Mouse (Mus musculus): ENCODE results near the gene Gigyf2. TPM values are rescaled to one million over a fixed set of nuclear protein-coding genes. Genes with fewer than 3 reads are reported as not detected.
"Not testable (repeated sequence)": the region's sequence is repeated elsewhere in the genome, so short reads cannot be mapped to it uniquely, and the experiment has no call there.

Gene Gigyf2
- polyA plus RNA-seq, 1 experiment from 2014 or later: 38.2 TPM

DNA sequence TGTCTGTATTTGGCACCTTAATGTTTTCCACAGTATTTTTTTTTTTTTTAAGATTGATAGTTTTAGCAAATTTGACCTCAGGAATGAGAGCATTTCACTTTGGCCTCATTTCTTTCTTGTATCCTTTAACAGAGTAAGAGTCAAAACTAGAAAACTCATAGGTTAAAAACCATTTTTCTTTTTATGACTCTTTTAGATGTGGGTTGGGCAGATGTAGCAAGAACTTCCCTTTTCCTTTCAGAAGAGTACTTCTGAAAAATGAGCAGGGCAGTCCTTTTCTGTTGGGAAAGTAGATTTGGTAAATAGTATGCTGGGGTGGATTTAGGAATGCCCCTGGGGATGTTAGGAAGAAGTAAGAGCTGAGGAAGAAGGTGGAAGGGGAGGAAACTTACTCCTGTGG is 79.2 kb downstream of the Gigyf2 start:
- Histone ChIP-seq H3K4me1 (no peaks in the 10 kb centered on the region), H3K27ac (no peak overlapping the region), H3K9me3 (no peaks in the 10 kb centered on the region), H3K4me3 (no peak overlapping the region), H3K36me3 (peaks cover 65% of the 10 kb centered on the region), H3K27me3 (ENCODE audit: insufficient read depth, poor library complexity, severe bottlenecking) (no peaks in the 10 kb centered on the region)
- no peak for DNase-seq (ENCODE audit: low spot score)

DNA sequence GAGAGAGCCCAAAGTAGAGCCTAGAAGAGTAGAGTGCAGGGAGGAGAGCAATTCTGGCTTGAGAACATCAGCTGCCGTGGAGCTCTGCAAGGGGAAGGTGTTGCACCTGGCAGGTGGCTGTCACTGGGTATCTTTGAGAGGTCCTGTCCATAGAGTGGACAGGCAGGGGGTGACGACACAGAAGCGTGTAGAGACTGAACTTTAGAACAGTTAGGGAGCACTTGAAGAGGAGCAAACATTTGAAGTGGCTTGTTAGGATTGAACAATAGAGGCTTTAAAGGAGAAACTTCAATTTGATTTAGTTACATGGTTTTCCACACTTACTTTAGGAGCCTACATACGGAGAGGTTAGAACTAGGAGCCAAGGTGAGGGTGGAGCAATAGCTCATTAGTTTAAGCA is 82.6 kb downstream of the Gigyf2 start:
- no peak for DNase-seq (ENCODE audit: low spot score)
- H3K27me3 ChIP-seq (ENCODE audit: insufficient read depth, poor library complexity, severe bottlenecking): no peaks in the 10 kb centered on the region
- peaks cover 80% of the 10 kb centered on the region for H3K36me3 ChIP-seq
- no peaks in the 10 kb centered on the region for H3K4me1 ChIP-seq
- 85% methylated on average over 4 of the region's 4 CpGs for WGBS
- no peak overlapping the region for H3K4me3 ChIP-seq
- H3K27ac ChIP-seq: no peak overlapping the region
- H3K9me3 ChIP-seq: no peaks in the 10 kb centered on the region

DNA sequence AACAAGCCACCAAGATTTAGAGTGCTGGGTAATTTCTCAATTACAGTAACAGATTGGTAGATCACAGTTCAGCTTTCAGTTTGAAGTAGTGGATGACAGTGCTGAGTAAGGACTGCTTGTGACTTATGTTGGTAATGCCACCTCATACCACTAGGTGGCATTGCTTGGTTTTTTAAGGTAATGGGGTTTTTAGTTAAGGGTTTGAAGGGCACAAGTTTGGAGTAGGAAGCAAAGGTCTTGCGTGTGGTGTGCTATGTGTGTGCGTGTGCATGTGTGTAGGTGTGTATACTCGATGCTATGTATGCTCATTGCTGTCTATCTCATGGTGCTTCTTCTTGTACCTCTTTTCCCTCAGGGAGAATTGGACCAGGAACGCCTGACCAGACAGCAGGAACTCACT is 91.9 kb downstream of the Gigyf2 start:
- Histone ChIP-seq H3K9me3 (no peaks in the 10 kb centered on the region), H3K4me3 (no peak overlapping the region), H3K27me3 (ENCODE audit: insufficient read depth, poor library complexity, severe bottlenecking) (no peaks in the 10 kb centered on the region), H3K27ac (no peak overlapping the region), H3K36me3 (peaks cover 52% of the 10 kb centered on the region), H3K4me1 (no peaks in the 10 kb centered on the region)
- DNase-seq (ENCODE audit: low spot score): no peak
- WGBS: 89% methylated on average over 4 of the region's 4 CpGs

DNA sequence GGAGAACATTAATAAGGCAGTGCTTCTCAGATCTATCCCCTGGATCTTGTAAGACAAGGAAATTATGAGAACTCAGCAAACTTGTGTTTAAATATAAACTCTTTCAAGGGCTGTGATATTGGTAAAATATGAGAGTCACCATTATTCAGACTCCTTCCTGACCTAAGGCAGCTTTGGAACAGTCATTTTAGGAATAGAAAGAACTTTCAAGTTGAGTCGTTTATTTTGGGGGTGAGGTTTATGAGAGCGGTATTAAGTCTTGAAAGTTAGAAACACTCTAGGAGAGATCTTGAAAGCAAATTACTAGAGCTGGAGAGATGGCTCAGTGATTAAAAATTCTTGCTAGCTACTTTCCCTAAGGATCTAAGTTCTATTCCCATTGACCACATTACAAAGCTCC is 108.3 kb downstream of the Gigyf2 start:
- peaks cover 81% of the 10 kb centered on the region for H3K36me3 ChIP-seq
- H3K27me3 ChIP-seq (ENCODE audit: insufficient read depth, poor library complexity, severe bottlenecking): no peaks in the 10 kb centered on the region
- H3K9me3 ChIP-seq: no peaks in the 10 kb centered on the region
- no peak for DNase-seq (ENCODE audit: low spot score)
- WGBS: 96% methylated on average over 2 of the region's 2 CpGs
- no peak overlapping the region for H3K4me3 ChIP-seq
- no peak overlapping the region for H3K27ac ChIP-seq
- H3K4me1 ChIP-seq: no peaks in the 10 kb centered on the region

- Histone ChIP-seq H3K27me3 (ENCODE audit: insufficient read depth, poor library complexity, severe bottlenecking) (no peaks in the 10 kb centered on the region), H3K36me3 (peaks cover 80% of the 10 kb centered on the region)
- WGBS: 72% methylated on average over 6 of the region's 6 CpGs
These were observed 109.8 kb downstream of the Gigyf2 start for GRCm38 (mm10) chr1:87436583-87436982.

GRCm38 (mm10) chr1:87447183-87448104 is 120.6 kb downstream of the Gigyf2 start:
- Histone ChIP-seq H3K4me1 (no peaks in the 10 kb centered on the region), H3K27ac (no peak overlapping the region), H3K9me3 (no peaks in the 10 kb centered on the region), H3K36me3 (peaks cover 80% of the 10 kb centered on the region), H3K27me3 (ENCODE audit: insufficient read depth, poor library complexity, severe bottlenecking) (no peaks in the 10 kb centered on the region), H3K4me3 (no peak overlapping the region)
- WGBS: 37% methylated on average over 5 of the region's 5 CpGs
- DNase-seq (ENCODE audit: low spot score): no peak

More at GRCm38 (mm10) chr1:87436583-87436982, 109.8 kb downstream of the Gigyf2 start:
- no peaks in the 10 kb centered on the region for H3K4me1 ChIP-seq
- no peak for DNase-seq (ENCODE audit: low spot score)
- H3K9me3 ChIP-seq: no peaks in the 10 kb centered on the region
- H3K27ac ChIP-seq: no peak overlapping the region
- no peak overlapping the region for H3K4me3 ChIP-seq

- Histone ChIP-seq H3K27me3 (ENCODE audit: insufficient read depth, poor library complexity, severe bottlenecking) (no peaks in the 10 kb centered on the region), H3K36me3 (peaks cover 62% of the 10 kb centered on the region), H3K9me3 (no peaks in the 10 kb centered on the region), H3K4me3 (no peak overlapping the region), H3K4me1 (no peaks in the 10 kb centered on the region), H3K27ac (no peak overlapping the region)
- WGBS: 89% methylated on average over 4 of the region's 4 CpGs
- DNase-seq (ENCODE audit: low spot score): no peak
These were observed 122.6 kb downstream of the Gigyf2 start for GRCm38 (mm10) chr1:87449432-87449831.

- H3K27ac ChIP-seq: no peak overlapping the region
- no peak overlapping the region for H3K4me3 ChIP-seq
- H3K9me3 ChIP-seq: no peaks in the 10 kb centered on the region
- H3K27me3 ChIP-seq (ENCODE audit: insufficient read depth, poor library complexity, severe bottlenecking): no peaks in the 10 kb centered on the region
- WGBS: 90% methylated on average over 1 of the region's 1 CpGs
- no peaks in the 10 kb centered on the region for H3K36me3 ChIP-seq
- no peak for DNase-seq (ENCODE audit: low spot score)
- no peaks in the 10 kb centered on the region for H3K4me1 ChIP-seq
These were observed 129.6 kb downstream of the Gigyf2 start for GRCm38 (mm10) chr1:87456425-87456824.

- Histone ChIP-seq H3K27me3 (ENCODE audit: insufficient read depth, poor library complexity, severe bottlenecking) (no peaks in the 10 kb centered on the region), H3K36me3 (no peaks in the 10 kb centered on the region), H3K9me3 (no peaks in the 10 kb centered on the region), H3K4me1 (no peaks in the 10 kb centered on the region), H3K4me3 (no peak overlapping the region), H3K27ac (no peak overlapping the region)
- WGBS: 83% methylated on average over 4 of the region's 4 CpGs
- no peak for DNase-seq (ENCODE audit: low spot score)
These were observed 131.2 kb downstream of the Gigyf2 start for GRCm38 (mm10) chr1:87458045-87458444.

DNA sequence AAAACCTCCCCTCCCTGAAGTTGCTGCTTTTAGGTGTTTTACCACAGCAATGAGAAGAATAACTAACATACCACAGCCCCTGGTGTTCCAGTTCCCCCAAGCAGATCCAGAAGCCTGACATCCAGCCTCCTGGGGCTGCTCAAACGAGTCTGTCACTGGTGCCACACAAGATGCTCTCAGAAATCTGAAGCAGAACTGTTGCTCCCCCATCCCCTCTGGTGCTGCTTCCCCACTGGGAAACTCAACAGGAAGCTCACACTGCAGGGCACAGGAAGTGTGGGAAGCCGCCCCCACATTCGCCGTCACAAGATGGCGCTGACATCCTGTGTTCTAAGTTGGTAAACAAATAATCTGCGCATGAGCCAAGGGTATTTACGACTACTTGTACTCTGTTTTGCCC is 133.1 kb downstream of the Gigyf2 start:
- H3K4me1 ChIP-seq; H3K27me3 ChIP-seq (ENCODE audit: insufficient read depth, poor library complexity, severe bottlenecking); H3K9me3 ChIP-seq; H3K36me3 ChIP-seq; H3K27ac ChIP-seq; H3K4me3 ChIP-seq; DNase-seq (ENCODE audit: low spot score): not testable (repeated sequence)
- WGBS: 88% methylated on average over 7 of the region's 7 CpGs

GRCm38 (mm10) chr1:87467469-87467868 is 140.7 kb downstream of the Gigyf2 start:
- H3K4me3 ChIP-seq: no peak overlapping the region
- no peaks in the 10 kb centered on the region for H3K36me3 ChIP-seq
- no peaks in the 10 kb centered on the region; the same call in 1 of the 2 replicates for H3K4me1 ChIP-seq
- no peaks in the 10 kb centered on the region for H3K9me3 ChIP-seq
- H3K27ac ChIP-seq: no peak overlapping the region
- peaks cover 30% of the 10 kb centered on the region; the same call in 1 of the 2 replicates for H3K27me3 ChIP-seq (ENCODE audit: insufficient read depth, poor library complexity, severe bottlenecking)
- 78% methylated on average over 9 of the region's 9 CpGs for WGBS
- DNase-seq (ENCODE audit: low spot score): no peak

- no peaks in the 10 kb centered on the region for H3K9me3 ChIP-seq
- H3K27me3 ChIP-seq (ENCODE audit: insufficient read depth, poor library complexity, severe bottlenecking): peaks cover 34% of the 10 kb centered on the region; the same call in 1 of the 2 replicates
- H3K4me1 ChIP-seq: no peaks in the 10 kb centered on the region; the same call in 1 of the 2 replicates
- H3K27ac ChIP-seq: no peak overlapping the region
- WGBS: 77% methylated on average over 6 of the region's 6 CpGs
- no peak for DNase-seq (ENCODE audit: low spot score)
- no peaks in the 10 kb centered on the region for H3K36me3 ChIP-seq
- H3K4me3 ChIP-seq: no peak overlapping the region
These were observed 141.5 kb downstream of the Gigyf2 start for GRCm38 (mm10) chr1:87468321-87468720.

GRCm38 (mm10) chr1:87469971-87470370 is 143.2 kb downstream of the Gigyf2 start, which contains the start of gene Snorc:
Snorc (plus strand) TSS chr1:87470271.
- H3K4me3 ChIP-seq; H3K36me3 ChIP-seq; H3K27ac ChIP-seq; H3K4me1 ChIP-seq; DNase-seq (ENCODE audit: low spot score); H3K9me3 ChIP-seq: not testable (repeated sequence)
- WGBS: 45% methylated on average over 9 of the region's 10 CpGs
- H3K27me3 ChIP-seq (ENCODE audit: insufficient read depth, poor library complexity, severe bottlenecking): peaks cover 51% of the 10 kb centered on the region
